Mouse (Mus musculus) limb, embryonic 11.5 days (tissue): ENCODE results near the gene Elf5. TPM values are rescaled to one million over a fixed set of nuclear protein-coding genes. Genes with fewer than 3 reads are reported as not detected.

Experiments used
- ATAC-seq: fragments of 200-750 bp; cut with Nextera tagmentation; 2 replicates; pipeline ENCODE4 v1.8.0; 2017; ENCODE audit warnings: low read depth; ENCODE audit not compliant: insufficient number of reproducible peaks, low FRiP score, low TSS enrichment
- DNase-seq: peaks from one replicate; pipeline ENCODE4 v3.0.0-alpha.2; 2015; ENCODE audit warnings: low spot score
- H3K27ac ChIP-seq: fragments of 300-500 bp; sonication (generic); replicated peaks from 2 replicates; pipeline ENCODE4 v1.5.1; 2014; ENCODE audit warnings: low read depth, mild to moderate bottlenecking, low read length
- H3K27me3 ChIP-seq: fragments of 300-500 bp; sonication (generic); 2 replicates; pipeline ENCODE4 v1.6.1; 2014; ENCODE audit warnings: mild to moderate bottlenecking, low read length, mixed read lengths; ENCODE audit not compliant: control insufficient read depth, insufficient read depth
- H3K36me3 ChIP-seq: fragments of 300-500 bp; sonication (generic); 2 replicates; pipeline ENCODE4 v1.6.1; 2014; ENCODE audit warnings: mild to moderate bottlenecking, low read length, moderate library complexity, mixed read lengths; ENCODE audit not compliant: control insufficient read depth, insufficient read depth
- H3K4me1 ChIP-seq: fragments of 300-500 bp; sonication (generic); 2 replicates; pipeline ENCODE4 v1.6.1; 2014; ENCODE audit warnings: low read length, mixed read lengths; ENCODE audit not compliant: control insufficient read depth, insufficient read depth
- H3K4me2 ChIP-seq: fragments of 300-500 bp; sonication (generic); 2 replicates; pipeline ENCODE4 v1.6.1; 2014; ENCODE audit warnings: low read depth, mild to moderate bottlenecking, moderate library complexity; ENCODE audit not compliant: severe bottlenecking
- H3K4me3 ChIP-seq: fragments of 300-500 bp; sonication (generic); 2 replicates; pipeline ENCODE4 v1.5.1; 2014; ENCODE audit warnings: low read depth, low read length
- H3K9ac ChIP-seq: fragments of 300-500 bp; sonication (generic); 2 replicates; pipeline ENCODE4 v1.6.1; 2014; ENCODE audit warnings: mild to moderate bottlenecking, low read length
- H3K9me3 ChIP-seq: fragments of 300-500 bp; sonication (generic); 2 replicates; pipeline ENCODE4 v1.6.1; 2016; ENCODE audit warnings: low read length; ENCODE audit not compliant: control insufficient read depth
- WGBS: fragments of 180-500 bp; shearing (Covaris S2); extraction: QIAGEN DNeasy Blood & Tissue Kit; methylation state at CpG from one replicate; pipeline ENCODE4 v1.1.7; 2014; 5-methylcytosine and 5-hydroxymethylcytosine counted together
- polyA plus RNA-seq: library from polyadenylated mRNA; unstranded; fragments of >200 nt; fragmentation: Nextera tagmentation; extraction: Ambion mirVana; gene quantifications from 2 replicates; pipeline ENCODE4 v1.2.1, GENCODE M21; 2014

The Elf5 gene
- polyA plus RNA-seq, 1 experiment from 2014 or later = 0.40 TPM

GRCm38 (mm10) chr2:103439710-103440109, 28.2 kb downstream of the Elf5 start:
- 3% methylated on average over 12 of the region's 12 CpGs for WGBS
- Histone ChIP-seq H3K4me1 (peaks cover 4% of the 10 kb centered on the region; the same call in 1 of the 2 replicates), H3K9ac (no peak overlapping the region; the same call in 1 of the 2 replicates), H3K36me3 (no peaks in the 10 kb centered on the region), H3K4me2 (peak overlapping the region; percentile 25), H3K27me3 (no peaks in the 10 kb centered on the region), H3K4me3 (no peak overlapping the region), H3K27ac (no peak overlapping the region), H3K9me3 (no peaks in the 10 kb centered on the region)
- peak; percentile 90 for DNase-seq
- 0 out of 2 replicates have a peak, but pooled peaks have one; percentile 15 for ATAC-seq

DNA sequence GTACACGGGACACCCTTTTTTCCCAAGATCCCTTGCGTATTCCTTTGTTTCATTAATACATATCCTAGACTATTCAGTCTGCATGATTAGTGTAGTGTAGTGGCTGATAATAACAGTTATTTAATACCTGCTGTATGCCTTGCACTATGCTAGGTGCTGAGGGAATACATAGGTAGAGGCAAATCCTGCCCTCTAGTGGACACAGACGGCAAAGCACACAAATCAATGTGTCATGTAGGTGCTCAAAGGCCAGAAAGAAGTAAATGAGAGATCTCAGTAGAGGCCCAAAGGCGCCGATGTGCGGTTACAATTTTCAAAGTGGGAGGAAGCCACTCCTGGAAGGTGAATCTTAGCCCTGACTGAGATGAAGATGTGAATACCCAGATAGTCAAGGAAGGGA, 34.3 kb downstream of the Elf5 start:
- WGBS = 64% methylated on average over 6 of the region's 6 CpGs
- H3K4me3 ChIP-seq = no peak overlapping the region
- H3K4me2 ChIP-seq = no peak overlapping the region
- H3K36me3 ChIP-seq = no peaks in the 10 kb centered on the region
- DNase-seq (peak; percentile 61), ATAC-seq (no peak)
- H3K27me3 ChIP-seq = no peaks in the 10 kb centered on the region
- H3K4me1 ChIP-seq = no peaks in the 10 kb centered on the region
- H3K9ac ChIP-seq = no peak overlapping the region
- H3K27ac ChIP-seq = no peak overlapping the region
- H3K9me3 ChIP-seq = no peaks in the 10 kb centered on the region

DNA sequence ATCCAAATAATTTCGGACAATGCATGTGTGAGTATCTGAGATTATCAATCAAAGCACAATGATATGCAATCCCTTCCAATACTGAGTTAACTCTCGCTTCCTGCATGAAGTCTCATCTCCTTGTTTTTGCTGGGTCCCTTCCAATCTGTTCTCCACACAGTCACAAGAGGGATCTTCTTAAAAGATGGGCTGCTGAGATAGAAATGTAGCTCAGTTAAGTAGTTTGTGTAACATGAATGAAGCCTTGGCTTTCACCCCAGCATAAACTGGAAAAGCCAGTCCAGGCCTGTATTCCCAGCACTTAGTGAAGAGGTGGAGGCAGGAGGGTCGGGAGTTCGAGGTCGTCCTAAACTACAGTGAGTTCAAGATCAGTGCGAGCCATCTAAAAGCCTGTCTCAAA, 34.8 kb downstream of the Elf5 start:
- Histone ChIP-seq H3K9ac (no peak overlapping the region), H3K4me3 (no peak overlapping the region), H3K27me3 (no peaks in the 10 kb centered on the region), H3K4me1 (no peaks in the 10 kb centered on the region), H3K27ac (no peak overlapping the region), H3K9me3 (no peaks in the 10 kb centered on the region), H3K4me2 (no peak overlapping the region), H3K36me3 (no peaks in the 10 kb centered on the region)
- ATAC-seq (no peak), DNase-seq (no peak)
- 87% methylated on average over 6 of the region's 6 CpGs for WGBS

GRCm38 (mm10) chr2:103448947-103449560, 37.6 kb downstream of the Elf5 start:
- no peak for DNase-seq
- no peaks in the 10 kb centered on the region for H3K4me1 ChIP-seq
- no peak overlapping the region for H3K4me3 ChIP-seq
- no peak overlapping the region for H3K27ac ChIP-seq
- ATAC-seq = no peak
- H3K36me3 ChIP-seq = no peaks in the 10 kb centered on the region; the same call in 1 of the 2 replicates
- H3K9me3 ChIP-seq = no peaks in the 10 kb centered on the region
- H3K27me3 ChIP-seq = no peaks in the 10 kb centered on the region
- H3K4me2 ChIP-seq = no peak overlapping the region
- no peak overlapping the region for H3K9ac ChIP-seq
- WGBS = 62% methylated on average over 14 of the region's 14 CpGs

- DNase-seq = no peak
- WGBS = 76% methylated on average over 7 of the region's 7 CpGs
- Histone ChIP-seq H3K4me2 (no peak overlapping the region), H3K4me3 (no peak overlapping the region), H3K27me3 (no peaks in the 10 kb centered on the region), H3K4me1 (no peaks in the 10 kb centered on the region), H3K9me3 (no peaks in the 10 kb centered on the region), H3K36me3 (peaks cover 4% of the 10 kb centered on the region; the same call in 1 of the 2 replicates), H3K9ac (no peak overlapping the region), H3K27ac (no peak overlapping the region)
- no peak for ATAC-seq
Measured at GRCm38 (mm10) chr2:103449813-103450212, 38.3 kb downstream of the Elf5 start.

DNA sequence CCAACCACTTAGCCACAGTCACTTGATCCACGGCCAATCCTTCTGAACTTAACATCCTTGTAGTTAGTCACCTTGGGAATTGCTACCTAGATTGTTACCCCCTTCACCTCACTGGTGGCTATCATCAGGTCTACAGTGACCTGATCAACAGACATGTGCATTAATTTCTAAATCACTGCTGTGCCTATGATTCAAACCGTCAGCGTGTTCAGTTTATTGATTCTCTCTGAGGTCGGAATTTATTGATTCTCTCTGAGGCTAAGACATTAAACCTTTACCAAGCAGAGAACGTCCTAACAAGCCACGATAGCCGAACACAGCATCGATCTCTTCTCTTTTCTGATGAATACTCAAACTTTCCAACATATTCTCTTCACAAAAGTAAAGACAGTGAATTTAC, 38.8 kb downstream of the Elf5 start:
- no peak for DNase-seq
- Histone ChIP-seq H3K27me3 (no peaks in the 10 kb centered on the region), H3K9me3 (no peaks in the 10 kb centered on the region), H3K4me3 (no peak overlapping the region), H3K4me2 (no peak overlapping the region), H3K27ac (no peak overlapping the region), H3K9ac (no peak overlapping the region), H3K4me1 (no peaks in the 10 kb centered on the region), H3K36me3 (peaks cover 4% of the 10 kb centered on the region)
- ATAC-seq = no peak
- 90% methylated on average over 8 of the region's 8 CpGs for WGBS

DNA sequence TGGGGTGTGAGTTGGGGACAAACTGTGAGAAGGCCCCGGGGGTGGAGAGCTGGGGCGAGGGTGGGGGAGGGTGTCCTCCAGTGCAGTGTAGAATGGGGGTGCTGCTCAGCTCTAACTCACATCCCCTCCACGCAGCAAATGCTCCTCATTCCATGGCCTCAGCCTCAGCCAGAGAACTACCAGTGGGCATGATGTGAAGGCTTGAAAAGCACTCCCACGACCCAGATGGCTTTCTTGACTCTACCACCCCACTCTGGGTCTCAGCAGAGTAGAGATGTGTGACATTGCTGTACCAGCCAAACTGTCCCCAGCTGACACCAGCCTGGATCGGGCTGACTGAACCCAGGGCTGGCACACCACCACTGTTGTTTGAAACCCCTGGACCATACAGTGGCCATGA, 41.1 kb downstream of the Elf5 start:
- Histone ChIP-seq H3K4me1 (no peaks in the 10 kb centered on the region), H3K27me3 (no peaks in the 10 kb centered on the region), H3K4me2 (no peak overlapping the region), H3K27ac (no peak overlapping the region), H3K9me3 (no peaks in the 10 kb centered on the region), H3K4me3 (no peak overlapping the region), H3K9ac (no peak overlapping the region), H3K36me3 (peaks cover 11% of the 10 kb centered on the region)
- ATAC-seq (no peak), DNase-seq (no peak)
- 81% methylated on average over 5 of the region's 5 CpGs for WGBS

DNA sequence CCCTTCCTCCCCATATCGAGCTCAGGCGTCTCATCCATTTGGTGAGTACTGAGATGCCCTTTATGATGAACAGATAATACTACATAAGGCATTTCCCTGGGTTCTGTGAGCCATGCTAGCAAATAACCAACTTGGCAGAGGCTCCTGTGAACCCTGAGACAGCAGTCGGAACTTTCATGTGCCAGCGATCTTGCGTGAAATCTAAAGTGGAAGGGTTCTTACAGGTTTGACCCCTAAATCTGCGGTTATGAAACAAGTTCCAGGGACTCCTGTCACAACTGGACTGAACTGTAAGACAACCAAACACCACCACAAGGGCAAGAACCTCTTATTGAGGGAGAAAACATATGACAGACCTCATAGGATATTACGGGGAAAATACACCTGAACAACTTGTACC, 44.3 kb downstream of the Elf5 start:
- 95% methylated on average over 7 of the region's 7 CpGs for WGBS
- no peaks in the 10 kb centered on the region for H3K9me3 ChIP-seq
- H3K9ac ChIP-seq = no peak overlapping the region
- H3K27me3 ChIP-seq = no peaks in the 10 kb centered on the region
- peaks cover 20% of the 10 kb centered on the region for H3K36me3 ChIP-seq
- no peak overlapping the region for H3K4me3 ChIP-seq
- DNase-seq = no peak
- H3K4me1 ChIP-seq = no peaks in the 10 kb centered on the region
- no peak overlapping the region for H3K27ac ChIP-seq
- ATAC-seq = no peak
- H3K4me2 ChIP-seq = no peak overlapping the region

DNA sequence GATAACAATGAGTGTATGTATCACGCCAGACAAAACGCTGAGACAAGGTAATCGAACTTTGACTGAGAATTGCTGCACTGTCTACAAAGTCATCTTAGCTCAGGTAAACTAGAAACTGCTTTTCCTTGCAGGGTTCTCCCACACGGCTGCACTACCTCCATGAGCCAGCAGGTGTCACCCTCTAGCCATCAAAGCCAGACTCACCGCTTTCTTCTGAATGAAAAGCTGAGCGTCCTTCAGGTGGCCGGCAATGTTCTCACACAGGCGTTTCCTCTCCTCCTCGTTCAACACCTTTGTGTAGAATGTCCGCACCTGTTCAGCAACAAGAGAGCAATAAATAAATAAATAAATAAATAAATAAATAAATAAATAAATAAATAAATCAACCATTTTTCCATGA, 45.2 kb downstream of the Elf5 start:
- ATAC-seq (no peak), DNase-seq (peak; percentile 94)
- WGBS = 22% methylated on average over 10 of the region's 10 CpGs
- Histone ChIP-seq H3K9me3 (no peaks in the 10 kb centered on the region), H3K36me3 (peaks cover 20% of the 10 kb centered on the region), H3K9ac (no peak overlapping the region), H3K4me1 (peaks cover 6% of the 10 kb centered on the region; the same call in 1 of the 2 replicates), H3K27ac (no peak overlapping the region), H3K27me3 (no peaks in the 10 kb centered on the region), H3K4me3 (no peak overlapping the region), H3K4me2 (no peak overlapping the region)
